Mouse (Mus musculus) ES-E14 (cell line): Measurements from ENCODE around the gene Pkhd1.

Source experiments
- CHD2 ChIP-seq: IDR thresholded peaks from 2 replicates; pipeline ENCODE4 v1.6.1; 2014; ENCODE audit warnings: mild to moderate bottlenecking, low read depth, low read length, inconsistent platforms
- HCFC1 ChIP-seq: IDR thresholded peaks from 2 replicates; pipeline ENCODE4 v1.6.1; 2012; ENCODE audit warnings: low read length, inconsistent platforms, borderline replicate concordance; ENCODE audit not compliant: insufficient read depth
- MAFK ChIP-seq: IDR thresholded peaks from 2 replicates; pipeline ENCODE4 v1.6.1; 2014; ENCODE audit warnings: mild to moderate bottlenecking, low read depth, low read length, inconsistent platforms; ENCODE audit not compliant: insufficient read depth
- ZC3H11A ChIP-seq: IDR thresholded peaks from 2 replicates; pipeline ENCODE4 v1.6.1; 2012; ENCODE audit warnings: low read depth, mild to moderate bottlenecking, inconsistent platforms, low read length, borderline replicate concordance

DNA sequence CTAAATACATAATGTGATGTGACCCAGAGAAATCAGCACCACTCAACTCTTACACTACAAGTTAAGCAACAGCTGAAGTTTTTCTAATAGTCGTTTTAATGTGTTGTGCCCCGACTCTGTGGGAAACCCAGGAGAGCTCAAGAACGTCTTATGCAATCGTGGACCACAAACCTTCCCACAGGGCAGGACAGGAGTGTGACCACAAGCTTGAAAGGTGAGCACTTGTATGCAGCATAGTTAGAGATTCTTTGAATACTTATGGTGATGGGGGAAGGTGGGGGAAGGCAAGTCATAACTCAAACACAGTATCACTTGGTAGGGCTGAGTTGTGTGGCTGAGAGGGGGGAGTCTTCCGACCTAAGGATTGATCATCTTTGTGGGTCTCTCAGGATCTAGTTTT lies 46.4 kb downstream of the Pkhd1 start:
- TF ChIP-seq CHD2 = no peak
- no peak for TF ChIP-seq HCFC1
- TF ChIP-seq MAFK = no peak
- no peak for TF ChIP-seq ZC3H11A
